Mouse (Mus musculus): ENCODE measurements at regions not wholly inside any gene's neighbourhood (a gene's known extent, or its start where the extent isn't known, plus 50 kb on each side); places are given as distances from the start of the nearest gene placed in this dataset.

GRCm38 (mm10) chr17:52448701-52449100 lies 153.8 kb upstream of the Kcnh8 start:
- no peak overlapping the region for H3K4me2 ChIP-seq (ENCODE audit: low read length)
- no peak overlapping the region for H3K27ac ChIP-seq (ENCODE audit: low read depth, low read length)
- H3K9me3 ChIP-seq (ENCODE audit: control insufficient read depth, low read length) = no peaks in the 10 kb centered on the region
- no peaks in the 10 kb centered on the region for H3K27me3 ChIP-seq (replicated peaks; ENCODE audit: control insufficient read depth, insufficient read depth, low read length)
- H3K4me1 ChIP-seq (ENCODE audit: control insufficient read depth, insufficient read depth, low read depth, low read length) = no peaks in the 10 kb centered on the region
- 79% methylated on average over 5 of the region's 5 CpGs for WGBS
- no peak overlapping the region for H3K4me3 ChIP-seq (ENCODE audit: low read length)
- no peak for ATAC-seq
- H3K9ac ChIP-seq (ENCODE audit: low read depth, low read length) = no peak overlapping the region
- no peaks in the 10 kb centered on the region for H3K36me3 ChIP-seq (ENCODE audit: control insufficient read depth, insufficient read depth, low read length)

DNA sequence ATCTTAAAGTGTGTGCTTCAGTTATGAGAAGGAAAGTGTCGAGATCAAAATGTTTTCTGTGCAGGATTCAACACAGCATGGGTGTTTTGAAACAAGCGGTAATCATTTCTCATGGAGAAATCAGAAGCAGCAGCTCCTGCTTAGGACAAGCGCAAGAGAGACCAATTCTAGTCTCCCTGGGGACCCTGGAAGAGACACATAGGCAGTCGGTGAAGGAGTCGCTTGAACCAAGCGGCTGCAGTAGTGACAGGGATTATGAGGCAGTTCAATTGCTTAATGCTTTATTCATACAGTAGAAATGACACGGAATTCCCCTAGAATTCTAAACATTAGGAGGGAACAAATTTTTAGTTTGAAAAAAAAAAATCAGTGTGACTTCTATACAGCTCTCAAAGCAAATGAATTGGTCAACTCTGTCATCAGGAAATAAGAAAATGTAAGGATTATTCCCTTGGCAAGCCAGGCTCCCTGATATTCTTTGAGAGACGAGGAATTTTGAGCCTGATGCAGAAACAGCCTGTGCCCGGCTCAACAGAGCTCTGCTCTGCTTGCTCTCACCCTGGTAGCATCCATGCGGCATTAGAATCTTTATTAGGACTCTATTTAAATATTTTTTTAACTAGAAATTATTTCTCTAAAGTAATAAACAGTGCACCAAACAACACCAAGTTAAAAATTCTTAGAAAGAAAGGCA lies 143.1 kb upstream of the Kcnh8 start:
- no peak overlapping the region for H3K4me3 ChIP-seq (ENCODE audit: low read length)
- WGBS = 33% methylated on average over 10 of the region's 10 CpGs
- no peak overlapping the region for H3K9ac ChIP-seq (ENCODE audit: low read depth, low read length)
- no peak overlapping the region for H3K27ac ChIP-seq (ENCODE audit: low read depth, low read length)
- ATAC-seq = 0 out of 2 replicates have a peak, but pooled peaks have one; percentile 46
- H3K36me3 ChIP-seq (ENCODE audit: control insufficient read depth, insufficient read depth, low read length) = no peaks in the 10 kb centered on the region
- no peaks in the 10 kb centered on the region; the same call in 1 of the 2 replicates for H3K4me1 ChIP-seq (ENCODE audit: control insufficient read depth, insufficient read depth, low read depth, low read length)
- no peaks in the 10 kb centered on the region for H3K27me3 ChIP-seq (replicated peaks; ENCODE audit: control insufficient read depth, insufficient read depth, low read length)
- peak overlapping the region; percentile 35 for H3K4me2 ChIP-seq (ENCODE audit: low read length)
- no peaks in the 10 kb centered on the region for H3K9me3 ChIP-seq (ENCODE audit: control insufficient read depth, low read length)

DNA sequence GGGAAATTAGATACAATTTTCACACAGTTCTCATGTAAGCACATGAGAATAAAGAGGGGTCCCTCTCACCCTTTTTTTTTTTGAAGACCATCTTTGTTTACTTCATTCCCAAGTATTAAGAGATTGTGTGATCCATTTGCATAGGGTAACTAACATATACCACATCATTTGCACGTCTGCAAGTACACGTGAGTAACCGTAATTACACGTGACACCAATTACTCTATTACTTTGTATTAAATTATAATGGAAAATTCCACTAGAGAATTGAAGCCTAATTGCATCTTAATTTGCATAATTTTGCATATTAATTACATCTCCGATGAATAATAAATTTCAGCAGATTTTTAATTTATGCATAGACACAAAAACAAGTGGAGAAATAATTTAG lies 142.5 kb upstream of the Kcnh8 start:
- H3K4me2 ChIP-seq (ENCODE audit: low read length) = no peak overlapping the region
- no peaks in the 10 kb centered on the region for H3K36me3 ChIP-seq (ENCODE audit: control insufficient read depth, insufficient read depth, low read length)
- ATAC-seq = no peak
- no peaks in the 10 kb centered on the region; the same call in 1 of the 2 replicates for H3K4me1 ChIP-seq (ENCODE audit: control insufficient read depth, insufficient read depth, low read depth, low read length)
- H3K4me3 ChIP-seq (ENCODE audit: low read length) = no peak overlapping the region
- H3K27ac ChIP-seq (ENCODE audit: low read depth, low read length) = no peak overlapping the region
- 55% methylated on average over 5 of the region's 5 CpGs for WGBS
- no peaks in the 10 kb centered on the region for H3K27me3 ChIP-seq (replicated peaks; ENCODE audit: control insufficient read depth, insufficient read depth, low read length)
- no peaks in the 10 kb centered on the region for H3K9me3 ChIP-seq (ENCODE audit: control insufficient read depth, low read length)
- no peak overlapping the region for H3K9ac ChIP-seq (ENCODE audit: low read depth, low read length)

DNA sequence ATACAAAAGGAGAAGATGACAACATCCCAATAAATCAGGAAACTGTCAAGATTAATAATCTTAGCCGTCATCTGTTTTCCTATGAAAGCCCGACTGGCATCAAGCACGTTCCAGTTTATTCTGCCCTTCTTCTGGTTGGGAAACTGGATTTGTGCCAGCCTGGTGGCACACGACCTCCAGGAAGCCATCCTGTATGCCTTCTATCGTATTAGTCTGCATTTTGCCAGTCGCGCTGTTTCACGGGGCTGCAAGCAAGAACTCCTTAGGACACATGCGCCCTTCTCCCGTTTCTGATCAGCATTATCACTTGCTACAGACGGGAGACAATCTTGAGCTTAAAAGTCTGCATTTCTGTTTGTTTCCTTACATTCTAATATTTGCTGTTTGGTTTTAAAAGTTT lies 141.2 kb upstream of the Kcnh8 start:
- Histone ChIP-seq H3K9me3 (ENCODE audit: control insufficient read depth, low read length) (no peaks in the 10 kb centered on the region), H3K36me3 (ENCODE audit: control insufficient read depth, insufficient read depth, low read length) (no peaks in the 10 kb centered on the region), H3K9ac (ENCODE audit: low read depth, low read length) (no peak overlapping the region), H3K4me1 (ENCODE audit: control insufficient read depth, insufficient read depth, low read depth, low read length) (no peaks in the 10 kb centered on the region; the same call in 1 of the 2 replicates), H3K4me3 (ENCODE audit: low read length) (no peak overlapping the region), H3K4me2 (ENCODE audit: low read length) (peak overlapping the region; percentile 14; the same call in 1 of the 2 replicates), H3K27ac (ENCODE audit: low read depth, low read length) (0 out of 2 replicates have a peak overlapping the region, but pooled peaks have one; percentile 23), H3K27me3 (replicated peaks; ENCODE audit: control insufficient read depth, insufficient read depth, low read length) (no peaks in the 10 kb centered on the region)
- peak; percentile 58; the same call in 1 of the 2 replicates for ATAC-seq
- 39% methylated on average over 11 of the region's 11 CpGs for WGBS

- peak; percentile 74 for ATAC-seq
- H3K27me3 ChIP-seq (replicated peaks; ENCODE audit: control insufficient read depth, insufficient read depth, low read length) = no peaks in the 10 kb centered on the region
- no peaks in the 10 kb centered on the region; the same call in 1 of the 2 replicates for H3K4me1 ChIP-seq (ENCODE audit: control insufficient read depth, insufficient read depth, low read depth, low read length)
- H3K4me3 ChIP-seq (ENCODE audit: low read length) = no peak overlapping the region
- no peak overlapping the region for H3K9ac ChIP-seq (ENCODE audit: low read depth, low read length)
- no peaks in the 10 kb centered on the region for H3K9me3 ChIP-seq (ENCODE audit: control insufficient read depth, low read length)
- H3K27ac ChIP-seq (ENCODE audit: low read depth, low read length) = 0 out of 2 replicates have a peak overlapping the region, but pooled peaks have one; percentile 23
- no peaks in the 10 kb centered on the region for H3K36me3 ChIP-seq (ENCODE audit: control insufficient read depth, insufficient read depth, low read length)
- WGBS = 21% methylated on average over 6 of the region's 6 CpGs
- H3K4me2 ChIP-seq (ENCODE audit: low read length) = no peak overlapping the region
These were observed 140.8 kb upstream of the Kcnh8 start for GRCm38 (mm10) chr17:52461709-52462141.

- Histone ChIP-seq H3K36me3 (ENCODE audit: control insufficient read depth, insufficient read depth, low read length) (no peaks in the 10 kb centered on the region), H3K9ac (ENCODE audit: low read depth, low read length) (no peak overlapping the region), H3K27me3 (replicated peaks; ENCODE audit: control insufficient read depth, insufficient read depth, low read length) (no peaks in the 10 kb centered on the region), H3K27ac (ENCODE audit: low read depth, low read length) (no peak overlapping the region), H3K4me1 (ENCODE audit: control insufficient read depth, insufficient read depth, low read depth, low read length) (no peaks in the 10 kb centered on the region; the same call in 1 of the 2 replicates), H3K4me2 (ENCODE audit: low read length) (no peak overlapping the region), H3K4me3 (ENCODE audit: low read length) (no peak overlapping the region), H3K9me3 (ENCODE audit: control insufficient read depth, low read length) (no peaks in the 10 kb centered on the region)
- no peak for ATAC-seq
- WGBS = 83% methylated on average over 9 of the region's 9 CpGs
These were observed 140.1 kb upstream of the Kcnh8 start for GRCm38 (mm10) chr17:52462361-52462760.

DNA sequence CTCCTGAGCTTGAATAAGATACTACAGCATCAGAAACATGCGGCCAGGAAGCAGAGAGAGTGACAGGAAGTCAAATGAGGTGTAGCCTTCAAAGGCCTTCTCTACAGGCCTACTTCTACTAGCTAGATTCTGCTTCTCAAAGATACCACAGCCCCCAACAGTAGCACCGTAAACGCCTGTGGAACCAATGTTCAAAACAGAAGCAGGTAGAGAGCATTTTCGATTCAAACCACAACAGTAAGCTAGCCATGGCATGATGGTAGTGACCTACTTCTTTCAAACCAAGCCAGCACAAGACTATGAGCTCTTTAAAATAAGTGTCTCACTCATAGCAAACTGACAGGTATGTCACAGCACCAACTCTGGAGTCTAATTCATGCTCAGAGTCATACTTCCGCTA lies 134.0 kb upstream of the Kcnh8 start:
- WGBS = 95% methylated on average over 5 of the region's 5 CpGs
- Histone ChIP-seq H3K4me2 (ENCODE audit: low read length) (no peak overlapping the region), H3K36me3 (ENCODE audit: control insufficient read depth, insufficient read depth, low read length) (no peaks in the 10 kb centered on the region), H3K4me1 (ENCODE audit: control insufficient read depth, insufficient read depth, low read depth, low read length) (no peaks in the 10 kb centered on the region), H3K9me3 (ENCODE audit: control insufficient read depth, low read length) (no peaks in the 10 kb centered on the region), H3K4me3 (ENCODE audit: low read length) (no peak overlapping the region), H3K9ac (ENCODE audit: low read depth, low read length) (no peak overlapping the region), H3K27ac (ENCODE audit: low read depth, low read length) (no peak overlapping the region), H3K27me3 (replicated peaks; ENCODE audit: control insufficient read depth, insufficient read depth, low read length) (no peaks in the 10 kb centered on the region)
- ATAC-seq = no peak

DNA sequence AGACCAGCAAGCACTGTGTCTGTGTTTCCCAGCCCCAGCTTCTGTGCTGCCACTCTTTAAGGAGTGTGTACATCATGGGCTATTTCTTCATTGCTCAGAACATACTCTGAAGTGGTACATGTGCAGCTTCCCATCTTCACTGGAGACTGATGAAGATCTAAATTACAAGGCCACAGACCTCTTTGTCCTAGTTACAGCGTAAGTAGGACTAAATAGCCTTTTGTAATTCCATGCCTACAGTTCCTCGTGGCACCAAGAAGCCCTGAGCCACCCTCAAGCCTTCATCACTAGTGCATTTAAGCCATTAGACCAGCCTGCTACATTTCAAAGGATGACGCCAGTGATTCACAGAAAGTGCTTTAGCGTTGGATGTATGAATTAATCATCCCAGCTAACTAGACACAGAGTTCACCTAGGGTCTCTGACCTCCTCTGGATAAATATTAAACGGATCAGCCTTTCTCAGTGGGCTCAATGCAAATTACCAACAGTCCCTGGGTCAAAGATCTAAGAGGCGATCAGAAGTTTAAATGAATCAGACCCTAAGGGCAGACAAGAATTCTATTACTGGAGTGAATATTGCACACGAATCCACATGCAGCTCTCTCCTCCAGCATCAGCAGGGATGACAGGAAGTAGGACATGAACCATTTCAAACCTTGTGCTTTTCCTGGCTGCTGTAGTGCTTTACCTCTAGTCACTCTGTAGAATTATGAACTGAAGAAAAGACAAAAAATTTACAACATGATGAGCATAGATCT lies 123.0 kb upstream of the Kcnh8 start:
- H3K36me3 ChIP-seq (ENCODE audit: control insufficient read depth, insufficient read depth, low read length) = no peaks in the 10 kb centered on the region
- no peak overlapping the region for H3K4me3 ChIP-seq (ENCODE audit: low read length)
- no peaks in the 10 kb centered on the region for H3K9me3 ChIP-seq (ENCODE audit: control insufficient read depth, low read length)
- no peaks in the 10 kb centered on the region for H3K27me3 ChIP-seq (replicated peaks; ENCODE audit: control insufficient read depth, insufficient read depth, low read length)
- no peak overlapping the region for H3K9ac ChIP-seq (ENCODE audit: low read depth, low read length)
- WGBS = 30% methylated on average over 7 of the region's 7 CpGs
- H3K27ac ChIP-seq (ENCODE audit: low read depth, low read length) = no peak overlapping the region
- no peak overlapping the region for H3K4me2 ChIP-seq (ENCODE audit: low read length)
- no peaks in the 10 kb centered on the region for H3K4me1 ChIP-seq (ENCODE audit: control insufficient read depth, insufficient read depth, low read depth, low read length)
- peak; percentile 50; the same call in 1 of the 2 replicates for ATAC-seq

GRCm38 (mm10) chr17:52480087-52480638 lies 122.3 kb upstream of the Kcnh8 start:
- Histone ChIP-seq H3K4me2 (ENCODE audit: low read length) (no peak overlapping the region), H3K27ac (ENCODE audit: low read depth, low read length) (no peak overlapping the region), H3K9ac (ENCODE audit: low read depth, low read length) (no peak overlapping the region), H3K9me3 (ENCODE audit: control insufficient read depth, low read length) (no peaks in the 10 kb centered on the region), H3K27me3 (replicated peaks; ENCODE audit: control insufficient read depth, insufficient read depth, low read length) (no peaks in the 10 kb centered on the region), H3K4me1 (ENCODE audit: control insufficient read depth, insufficient read depth, low read depth, low read length) (no peaks in the 10 kb centered on the region), H3K4me3 (ENCODE audit: low read length) (no peak overlapping the region), H3K36me3 (ENCODE audit: control insufficient read depth, insufficient read depth, low read length) (no peaks in the 10 kb centered on the region)
- 0 out of 2 replicates have a peak, but pooled peaks have one; percentile 30 for ATAC-seq
- WGBS = 36% methylated on average over 5 of the region's 5 CpGs
